Mouse (Mus musculus): ENCODE results near the gene 1600014C23Rik. TPM values are rescaled to one million over a fixed set of nuclear protein-coding genes. Genes with fewer than 3 reads are reported as not detected.

Gene 1600014C23Rik
- total RNA-seq, 2 experiments from 2014 or later, result 0.73 TPM; not detected in 1

- peak; percentile 89 to 92 for DNase-seq (ENCODE audit: low spot score in 2 of 2)
- intact Hi-C loops (cut with DNase I), result loop anchor here (1.0 to 10.0 kb wide), 3 partner anchors 301 to 433 kb away; partner anchors contain the start of genes Gtpbp2 and Vegfa
These were observed 2.3 kb downstream of the 1600014C23Rik start for GRCm38 (mm10) chr17:45731172-45731864.

GRCm38 (mm10) chr17:45730696-45731095 is 2.9 kb downstream of the 1600014C23Rik start:
- no peak for DNase-seq (ENCODE audit: low spot score in 2 of 2)
- intact Hi-C loops (cut with DNase I), result loop anchor here (1.0 to 10.0 kb wide), 3 partner anchors 302 to 434 kb away; partner anchors contain the start of genes Gtpbp2 and Vegfa

- intact Hi-C loops (cut with DNase I), result no loop called here
- DNase-seq (ENCODE audit: low spot score in 2 of 2), result no peak
These were observed 4.3 kb downstream of the 1600014C23Rik start for GRCm38 (mm10) chr17:45729387-45729786.

- intact Hi-C loops (cut with DNase I), result no loop called here
- no peak for DNase-seq (ENCODE audit: low spot score in 2 of 2)
These were observed 5.5 kb downstream of the 1600014C23Rik start for GRCm38 (mm10) chr17:45727983-45728723.

- intact Hi-C loops (cut with DNase I), result no loop called here
- no peak for DNase-seq (ENCODE audit: low spot score in 2 of 2)
These were observed 6.2 kb downstream of the 1600014C23Rik start for GRCm38 (mm10) chr17:45727481-45727880.

GRCm38 (mm10) chr17:45726249-45726648 is 7.4 kb downstream of the 1600014C23Rik start:
- no peak for DNase-seq (ENCODE audit: low spot score in 2 of 2)
- intact Hi-C loops (cut with DNase I), result no loop called here

- intact Hi-C loops (cut with DNase I), result loop anchor here (5.0 kb wide), 1 partner anchor 142 kb away; no protein-coding TSS in a partner anchor
- peak in 1 of 2 experiments; percentile 18 for DNase-seq (ENCODE audit: low spot score in 2 of 2)
These were observed 9.1 kb downstream of the 1600014C23Rik start for GRCm38 (mm10) chr17:45724574-45724921.

GRCm38 (mm10) chr17:45723732-45724573 is 9.7 kb downstream of the 1600014C23Rik start:
- intact Hi-C loops (cut with DNase I), result loop anchor here (5.0 kb wide), 1 partner anchor 142 kb away; no protein-coding TSS in a partner anchor
- DNase-seq (ENCODE audit: low spot score in 2 of 2), result peak; percentile 77 to 84

- intact Hi-C loops (cut with DNase I), result loop anchor here (2.0 kb wide), 2 partner anchors 40 to 56 kb away; no protein-coding TSS in a partner anchor
- peak; percentile 82 to 86 for DNase-seq (ENCODE audit: low spot score in 2 of 2)
These were observed 15.3 kb downstream of the 1600014C23Rik start for GRCm38 (mm10) chr17:45718323-45718722.

GRCm38 (mm10) chr17:45711525-45711924 is 22.1 kb downstream of the 1600014C23Rik start:
- intact Hi-C loops (cut with DNase I), result no loop called here

GRCm38 (mm10) chr17:45710407-45710806 is 23.2 kb downstream of the 1600014C23Rik start:
- DNase-seq (ENCODE audit: low spot score in 2 of 2), result no peak
- intact Hi-C loops (cut with DNase I), result no loop called here

More at GRCm38 (mm10) chr17:45711525-45711924, 22.1 kb downstream of the 1600014C23Rik start:
- no peak for DNase-seq (ENCODE audit: low spot score in 2 of 2)

- DNase-seq (ENCODE audit: low spot score in 2 of 2), result no peak
- intact Hi-C loops (cut with DNase I), result no loop called here
These were observed 23.8 kb downstream of the 1600014C23Rik start for GRCm38 (mm10) chr17:45709829-45710228.

- DNase-seq (ENCODE audit: low spot score in 2 of 2), result no peak
- intact Hi-C loops (cut with DNase I), result no loop called here
These were observed 25.5 kb downstream of the 1600014C23Rik start for GRCm38 (mm10) chr17:45708179-45708578.

- intact Hi-C loops (cut with DNase I), result no loop called here
- no peak for DNase-seq (ENCODE audit: low spot score in 2 of 2)
These were observed 26.3 kb downstream of the 1600014C23Rik start for GRCm38 (mm10) chr17:45707376-45707775.

GRCm38 (mm10) chr17:45706796-45707195 is 26.8 kb downstream of the 1600014C23Rik start:
- no peak for DNase-seq (ENCODE audit: low spot score in 2 of 2)
- intact Hi-C loops (cut with DNase I), result no loop called here

GRCm38 (mm10) chr17:45703187-45703586 is 30.5 kb downstream of the 1600014C23Rik start:
- DNase-seq (ENCODE audit: low spot score in 2 of 2), result no peak
- intact Hi-C loops (cut with DNase I), result no loop called here

- no peak for DNase-seq (ENCODE audit: low spot score in 2 of 2)
- intact Hi-C loops (cut with DNase I), result no loop called here
These were observed 31.4 kb downstream of the 1600014C23Rik start for GRCm38 (mm10) chr17:45702254-45702653.

GRCm38 (mm10) chr17:45701236-45701591 is 32.4 kb downstream of the 1600014C23Rik start:
- no peak for DNase-seq (ENCODE audit: low spot score in 2 of 2)
- intact Hi-C loops (cut with DNase I), result no loop called here

- no peak for DNase-seq (ENCODE audit: low spot score in 2 of 2)
- intact Hi-C loops (cut with DNase I), result no loop called here
These were observed 33.0 kb downstream of the 1600014C23Rik start for GRCm38 (mm10) chr17:45700496-45701235.

All from left cerebral cortex, postnatal 25 days (tissue).